ENCODE assay signal across 8 mouse cellular contexts in the genomic region with DNA sequence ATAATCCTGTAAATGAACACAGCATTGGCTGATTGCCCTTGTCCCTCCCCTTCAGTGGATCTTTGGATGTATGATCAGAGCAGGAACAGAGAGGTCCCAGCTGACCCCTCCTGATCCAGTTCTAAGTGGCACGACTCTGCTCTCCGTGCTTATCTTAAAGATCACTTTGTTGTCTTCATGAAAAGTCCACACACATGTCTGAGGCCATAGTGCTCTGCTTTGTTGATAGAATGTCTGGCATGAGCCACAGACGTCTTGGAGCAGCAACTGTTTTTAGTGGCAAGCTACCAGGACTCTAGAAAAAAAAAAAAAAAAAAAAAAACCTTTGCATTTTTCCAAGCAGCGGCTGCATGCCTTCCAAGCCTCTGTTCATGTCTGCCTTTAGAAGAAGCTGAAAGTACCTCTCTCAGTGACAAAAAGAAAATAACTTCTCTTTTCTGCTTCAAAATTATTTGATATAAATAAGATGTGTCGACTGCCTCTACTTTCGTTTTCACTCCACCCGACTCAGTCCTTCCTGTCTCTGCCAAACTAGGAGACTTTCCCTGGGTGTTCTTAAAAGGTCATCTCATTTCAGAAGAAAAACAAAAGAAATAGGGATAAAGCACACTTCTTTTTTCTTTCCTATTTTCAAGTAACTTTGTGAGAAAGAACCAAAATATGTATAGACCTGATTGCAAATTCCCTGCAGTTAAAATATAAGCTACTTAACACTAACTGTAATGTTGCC.
DNase-seq lines count a peak whose midpoint lies in the region; ATAC-seq and TF ChIP-seq lines count a peak whose summit lies in the region.

No protein-coding gene starts in this region.

- no peak for TF ChIP-seq CTCF in lung, embryonic 14.5 days (IDR thresholded peaks at IDR 0.05; ENCODE audit: low read depth)
- no peak for TF ChIP-seq CTCF in small intestine, adult 2 months (IDR thresholded peaks at IDR 0.05; ENCODE audit: extremely low read depth, insufficient read length, insufficient replicate concordance, low read depth, low read length)

- WGBS in heart, embryonic 13.5 days, result 7% methylated on average over 7 of the region's 7 CpGs
- 2% methylated on average over 7 of the region's 7 CpGs for WGBS in lung, embryonic 14.5 days
- WGBS in small intestine, adult 2 months, result under 1% methylated on average over 7 of the region's 7 CpGs
- 64% methylated on average over 7 of the region's 7 CpGs for WGBS in midbrain, embryonic 11.5 days

- H3K4me2 ChIP-seq in heart, embryonic 13.5 days, result peak overlapping the region; percentile 67
- H3K4me2 ChIP-seq in lung, embryonic 14.5 days, result peak overlapping the region; percentile 55
- H3K4me2 ChIP-seq in midbrain, embryonic 11.5 days, result no peak overlapping the region

- no peak; the same call in 1 of the 2 replicates for ATAC-seq in heart, embryonic 13.5 days (ENCODE audit: extremely low read depth, insufficient number of reproducible peaks, low FRiP score, low TSS enrichment)
- ATAC-seq in lung, embryonic 14.5 days (ENCODE audit: insufficient read depth), result peak; percentile 94
- no peak for ATAC-seq in midbrain, embryonic 11.5 days (ENCODE audit: low FRiP score)

- peak overlapping the region; percentile 83 for H3K27ac ChIP-seq in heart, embryonic 13.5 days (replicated peaks)
- peak overlapping the region; percentile 90 for H3K27ac ChIP-seq in lung, embryonic 14.5 days (ENCODE audit: low read depth)
- H3K27ac ChIP-seq in small intestine, adult 2 months (ENCODE audit: insufficient read depth, low read depth, low read length), result peak overlapping the region; percentile 83
- no peak overlapping the region for H3K27ac ChIP-seq in midbrain, embryonic 11.5 days (ENCODE audit: low read depth, low read length)

- no peaks in the 10 kb centered on the region for H3K9me3 ChIP-seq in heart, embryonic 13.5 days
- no peaks in the 10 kb centered on the region for H3K9me3 ChIP-seq in lung, embryonic 14.5 days (ENCODE audit: low read depth, low read length)
- H3K9me3 ChIP-seq in midbrain, embryonic 11.5 days (ENCODE audit: control insufficient read depth, low read length), result no peaks in the 10 kb centered on the region

- peak overlapping the region; percentile 52 for H3K4me3 ChIP-seq in heart, embryonic 13.5 days
- peak overlapping the region; percentile 26 for H3K4me3 ChIP-seq in lung, embryonic 14.5 days (ENCODE audit: low read depth, low read length)
- H3K4me3 ChIP-seq in small intestine, adult 2 months (ENCODE audit: low read depth, low read length), result peak overlapping the region; percentile 48
- H3K4me3 ChIP-seq in midbrain, embryonic 11.5 days (ENCODE audit: low read depth, low read length), result no peak overlapping the region

- peak; percentile 67 for DNase-seq in CD4-positive helper T cell, adult 2 months (ENCODE audit: low read depth, low spot score)
- DNase-seq in Muller cell, postnatal 12 days (ENCODE audit: inconsistent ontology term), result peak; percentile 69
- DNase-seq in cerebellum, postnatal 14 days, result peak; percentile 38 to 48
- DNase-seq in kidney, postnatal 4 days, result peak; percentile 19 to 47
- DNase-seq in lung, embryonic 14.5 days, result peak; percentile 81
- no peak for DNase-seq in midbrain, embryonic 11.5 days (ENCODE audit: low spot score, missing footprints)

- peaks cover 3% of the 10 kb centered on the region for H3K4me1 ChIP-seq in heart, embryonic 13.5 days
- no peaks in the 10 kb centered on the region for H3K4me1 ChIP-seq in lung, embryonic 14.5 days (ENCODE audit: insufficient read depth)
- H3K4me1 ChIP-seq in small intestine, adult 2 months (ENCODE audit: control insufficient read depth, insufficient read depth, insufficient read length, low read length), result peaks cover 2% of the 10 kb centered on the region; the same call in 1 of the 2 replicates
- no peaks in the 10 kb centered on the region for H3K4me1 ChIP-seq in midbrain, embryonic 11.5 days (ENCODE audit: control insufficient read depth, insufficient read depth, low read length)

- H3K27me3 ChIP-seq in heart, embryonic 13.5 days (replicated peaks), result no peaks in the 10 kb centered on the region
- no peaks in the 10 kb centered on the region for H3K27me3 ChIP-seq in lung, embryonic 14.5 days (ENCODE audit: insufficient read depth, low read length)
- H3K27me3 ChIP-seq in small intestine, adult 2 months (ENCODE audit: control insufficient read depth, insufficient read depth, low read length), result no peaks in the 10 kb centered on the region
- H3K27me3 ChIP-seq in midbrain, embryonic 11.5 days (ENCODE audit: control insufficient read depth, insufficient read depth, low read length), result no peaks in the 10 kb centered on the region

- no peak for TF ChIP-seq POLR2A in small intestine, adult 2 months (IDR thresholded peaks at IDR 0.05; ENCODE audit: low read depth, low read length)

- H3K36me3 ChIP-seq in heart, embryonic 13.5 days, result no peaks in the 10 kb centered on the region
- no peaks in the 10 kb centered on the region for H3K36me3 ChIP-seq in lung, embryonic 14.5 days (ENCODE audit: insufficient read depth)
- no peaks in the 10 kb centered on the region for H3K36me3 ChIP-seq in small intestine, adult 2 months (ENCODE audit: control insufficient read depth, insufficient read depth, low read length)
- H3K36me3 ChIP-seq in midbrain, embryonic 11.5 days (ENCODE audit: control insufficient read depth, insufficient read depth, low read length), result no peaks in the 10 kb centered on the region

- H3K9ac ChIP-seq in heart, embryonic 13.5 days, result peak overlapping the region; percentile 72
- peak overlapping the region; percentile 42 for H3K9ac ChIP-seq in lung, embryonic 14.5 days
- no peak overlapping the region for H3K9ac ChIP-seq in midbrain, embryonic 11.5 days (ENCODE audit: low read length)
